Mouse (Mus musculus): ENCODE measurements around the gene Vmn1r206. TPM values are rescaled to one million over a fixed set of nuclear protein-coding genes. Genes with fewer than 3 reads are reported as not detected.
"Not testable (repeated sequence)": the region's sequence is repeated elsewhere in the genome, so short reads cannot be mapped to it uniquely, and the experiment has no call there.

The Vmn1r206 gene
- polyA plus RNA-seq (2014; fragmentation: Nextera tagmentation; extraction: Ambion mirVana): not detected in 2 replicates

- not testable (repeated sequence) for ATAC-seq (ENCODE audit: insufficient read depth); H3K36me3 ChIP-seq (ENCODE audit: insufficient read depth); H3K27ac ChIP-seq (ENCODE audit: low read depth); H3K4me1 ChIP-seq (ENCODE audit: insufficient read depth); H3K4me2 ChIP-seq; H3K4me3 ChIP-seq (ENCODE audit: low read depth, low read length); H3K9me3 ChIP-seq (ENCODE audit: low read depth, low read length); H3K9ac ChIP-seq; DNase-seq; H3K27me3 ChIP-seq (ENCODE audit: insufficient read depth, low read length)
These were observed at the start of gene Vmn1r206 for GRCm38 (mm10) chr13:22624151-22624550. Gene Vmn1r206, minus strand, starts transcription at chr13:22624251.

DNA sequence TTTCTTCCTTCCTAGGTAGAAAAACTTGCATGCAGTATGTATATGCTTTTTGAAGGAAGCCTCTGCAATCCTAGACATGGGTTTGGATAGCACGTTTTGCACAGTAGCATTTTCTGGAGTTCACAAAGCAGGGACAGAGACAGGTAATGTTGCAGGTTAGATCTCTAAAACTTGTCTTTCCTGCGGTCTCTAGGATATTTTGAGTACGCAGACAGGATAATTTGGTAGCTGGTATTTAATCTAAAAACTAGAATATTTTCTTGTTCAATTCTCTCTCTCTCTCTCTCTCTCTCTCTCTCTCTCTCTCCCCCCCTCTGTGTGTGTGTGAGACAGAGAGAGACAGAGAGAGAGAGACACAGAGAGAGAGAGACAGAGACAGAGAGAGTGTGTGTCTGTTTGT is 31.2 kb downstream of the Vmn1r206 start, which contains the start of gene Vmn1r205:
Gene Vmn1r205 (minus strand): TSS at position 101 of the 400 bp plus-strand sequence.
- ATAC-seq (ENCODE audit: insufficient read depth) (no peak), DNase-seq (no peak)
- Histone ChIP-seq H3K4me1 (ENCODE audit: insufficient read depth) (no peaks in the 10 kb centered on the region), H3K4me2 (no peak within 1 kb of the TSS), H3K4me3 (ENCODE audit: low read depth, low read length) (no peak within 1 kb of the TSS), H3K27ac (ENCODE audit: low read depth) (no peak within 1 kb of the TSS), H3K27me3 (ENCODE audit: insufficient read depth, low read length) (no peaks in the 10 kb centered on the region), H3K9ac (no peak within 1 kb of the TSS), H3K9me3 (ENCODE audit: low read depth, low read length) (no peaks in the 10 kb centered on the region), H3K36me3 (ENCODE audit: insufficient read depth) (no peaks in the 10 kb centered on the region)
- no peak for TF ChIP-seq CTCF (IDR thresholded peaks at IDR 0.05; ENCODE audit: low read depth)
- 80% methylated on average over 3 of the region's 3 CpGs for WGBS

- not testable (repeated sequence) for H3K27ac ChIP-seq (ENCODE audit: low read depth); H3K27me3 ChIP-seq (ENCODE audit: insufficient read depth, low read length)
- WGBS: 80% methylated on average over 14 of the region's 14 CpGs
These were observed 40.7 kb downstream of the Vmn1r206 start for GRCm38 (mm10) chr13:22583336-22583735.

GRCm38 (mm10) chr13:22574911-22575310 is 49.1 kb downstream of the Vmn1r206 start:
- not testable (repeated sequence) for H3K27me3 ChIP-seq (ENCODE audit: insufficient read depth, low read length); H3K9ac ChIP-seq; ATAC-seq (ENCODE audit: insufficient read depth); H3K36me3 ChIP-seq (ENCODE audit: insufficient read depth); H3K4me2 ChIP-seq; H3K27ac ChIP-seq (ENCODE audit: low read depth); H3K4me1 ChIP-seq (ENCODE audit: insufficient read depth); DNase-seq; H3K4me3 ChIP-seq (ENCODE audit: low read depth, low read length); H3K9me3 ChIP-seq (ENCODE audit: low read depth, low read length)
- 79% methylated on average over 3 of the region's 3 CpGs for WGBS

More at GRCm38 (mm10) chr13:22583336-22583735, 40.7 kb downstream of the Vmn1r206 start:
- not testable (repeated sequence) for ATAC-seq (ENCODE audit: insufficient read depth); H3K4me2 ChIP-seq; H3K9ac ChIP-seq; H3K4me1 ChIP-seq (ENCODE audit: insufficient read depth); DNase-seq; H3K4me3 ChIP-seq (ENCODE audit: low read depth, low read length); H3K36me3 ChIP-seq (ENCODE audit: insufficient read depth); H3K9me3 ChIP-seq (ENCODE audit: low read depth, low read length)

Other genes starting within 250 kb of the Vmn1r206 start
- gene Vmn1r199, start 244.4 kb downstream of the Vmn1r206 start, polyA plus RNA-seq (2014; fragmentation: Nextera tagmentation; extraction: Ambion mirVana): not detected in 2 replicates
- gene Vmn1r200, start 233.9 kb downstream of the Vmn1r206 start, polyA plus RNA-seq (2014; fragmentation: Nextera tagmentation; extraction: Ambion mirVana): not detected in 2 replicates
- gene Vmn1r201, start 152.3 kb downstream of the Vmn1r206 start, polyA plus RNA-seq (2014; fragmentation: Nextera tagmentation; extraction: Ambion mirVana): not detected in 2 replicates
- not detected in 2 replicates for gene Vmn1r202, start 118.9 kb downstream of the Vmn1r206 start, polyA plus RNA-seq (2014; fragmentation: Nextera tagmentation; extraction: Ambion mirVana)
- 0.03 TPM in 1 of 2 replicates, not detected in the other for gene Vmn1r203, start 106.1 kb downstream of the Vmn1r206 start, polyA plus RNA-seq (2014; fragmentation: Nextera tagmentation; extraction: Ambion mirVana)
- not detected in 2 replicates for gene Vmn1r204, start 71.1 kb downstream of the Vmn1r206 start, polyA plus RNA-seq (2014; fragmentation: Nextera tagmentation; extraction: Ambion mirVana)
- not detected in 2 replicates for gene Vmn1r205, start 31.3 kb downstream of the Vmn1r206 start, polyA plus RNA-seq (2014; fragmentation: Nextera tagmentation; extraction: Ambion mirVana)
- gene Vmn1r207-ps, start 105.4 kb upstream of the Vmn1r206 start, polyA plus RNA-seq (2014; fragmentation: Nextera tagmentation; extraction: Ambion mirVana): not detected in 2 replicates
- not detected in 2 replicates for gene Vmn1r208, start 153.1 kb upstream of the Vmn1r206 start, polyA plus RNA-seq (2014; fragmentation: Nextera tagmentation; extraction: Ambion mirVana)
- gene Vmn1r209, start 185.4 kb upstream of the Vmn1r206 start, polyA plus RNA-seq (2014; fragmentation: Nextera tagmentation; extraction: Ambion mirVana): not detected in 2 replicates
- gene Vmn1r210, start 207.1 kb upstream of the Vmn1r206 start, polyA plus RNA-seq (2014; fragmentation: Nextera tagmentation; extraction: Ambion mirVana): not detected in 2 replicates
- not detected in 2 replicates for gene Vmn1r211, start 233.3 kb upstream of the Vmn1r206 start, polyA plus RNA-seq (2014; fragmentation: Nextera tagmentation; extraction: Ambion mirVana)

Measured in lung, embryonic 14.5 days (tissue).